Mouse (Mus musculus) bone marrow macrophage, adult 2 months (primary cell): Measurements from ENCODE around the gene Prkag1. TPM values are rescaled to one million over a fixed set of nuclear protein-coding genes. Genes with fewer than 3 reads are reported as not detected.

ENCODE experiments used
- H3K27ac ChIP-seq: 2 replicates; pipeline ENCODE4 v1.5.1; 2012; ENCODE audit warnings: low read depth, low read length; ENCODE audit not compliant: insufficient read depth
- H3K4me1 ChIP-seq: 2 replicates; pipeline ENCODE4 v1.6.1; 2012; ENCODE audit warnings: low read length; ENCODE audit not compliant: control insufficient read depth, insufficient read depth
- H3K4me3 ChIP-seq: 2 replicates; pipeline ENCODE4 v1.5.1; 2012; ENCODE audit warnings: mild to moderate bottlenecking, low read length, moderate library complexity; ENCODE audit not compliant: insufficient read depth
- CTCF ChIP-seq: IDR thresholded peaks from 2 replicates; pipeline ENCODE4 v1.5.1; 2012; ENCODE audit warnings: low read depth, mild to moderate bottlenecking, low read length, moderate library complexity
- POLR2A ChIP-seq: IDR thresholded peaks from 2 replicates; pipeline ENCODE4 v1.6.1; 2012; ENCODE audit warnings: mild to moderate bottlenecking, low read depth, low read length, borderline replicate concordance
- polyA plus RNA-seq: library from polyadenylated mRNA; stranded (reverse); fragments of >200 nt; gene quantifications from 2 replicates; pipeline ENCODE4 v1.2.4, GENCODE M21; 2012; ENCODE audit not compliant: missing spikeins, insufficient read depth, insufficient read length

The Prkag1 gene
- polyA plus RNA-seq, 1 experiment, result 82.3 TPM

DNA sequence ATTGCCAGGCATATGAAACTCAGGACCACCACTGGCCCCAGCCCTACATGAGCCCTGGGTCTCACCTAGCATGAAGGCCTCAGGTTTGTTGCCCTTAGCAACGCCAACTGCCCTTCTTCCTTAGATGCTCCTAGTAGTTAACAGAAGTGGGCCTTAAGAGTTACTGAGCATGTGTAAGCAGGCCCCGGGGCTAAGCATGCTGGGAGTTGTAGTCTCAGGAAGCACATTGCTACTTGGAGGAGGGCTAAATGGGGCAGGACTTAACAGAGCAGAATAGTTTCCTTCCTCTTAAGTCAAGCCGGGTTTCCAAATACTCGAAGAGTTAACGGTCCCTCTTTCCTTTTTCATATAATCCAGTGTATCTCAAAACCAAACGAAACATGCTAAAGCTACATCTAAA lies 36.0 kb upstream of the Prkag1 start:
- H3K27ac ChIP-seq, result peak overlapping the region; percentile 30
- peak overlapping the region; percentile 91 for H3K4me3 ChIP-seq
- no peak for TF ChIP-seq CTCF
- TF ChIP-seq POLR2A, result no peak
- H3K4me1 ChIP-seq, result peaks cover 10% of the 10 kb centered on the region

DNA sequence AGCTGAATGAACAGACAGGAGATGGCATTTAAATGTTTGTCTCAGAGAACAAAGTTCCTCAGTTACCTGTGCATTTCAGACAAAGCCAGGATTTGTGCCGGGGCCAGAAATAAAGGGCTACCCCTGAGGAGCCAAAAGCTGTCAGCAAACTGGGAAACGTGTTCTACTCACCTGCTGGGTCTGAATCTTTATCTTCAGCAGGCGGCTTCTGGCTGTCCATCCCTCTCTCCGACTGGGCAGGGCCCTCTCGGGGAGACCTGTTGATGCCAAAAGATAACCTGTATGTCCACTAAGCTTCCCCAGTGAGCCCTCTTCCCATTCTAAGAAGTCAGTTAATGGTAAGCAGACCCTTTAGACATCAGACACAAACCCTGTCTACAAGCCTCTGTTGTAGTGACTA lies 35.2 kb upstream of the Prkag1 start:
- no peak overlapping the region for H3K4me3 ChIP-seq
- TF ChIP-seq CTCF, result no peak
- no peak for TF ChIP-seq POLR2A
- peaks cover 10% of the 10 kb centered on the region for H3K4me1 ChIP-seq
- H3K27ac ChIP-seq, result no peak overlapping the region

DNA sequence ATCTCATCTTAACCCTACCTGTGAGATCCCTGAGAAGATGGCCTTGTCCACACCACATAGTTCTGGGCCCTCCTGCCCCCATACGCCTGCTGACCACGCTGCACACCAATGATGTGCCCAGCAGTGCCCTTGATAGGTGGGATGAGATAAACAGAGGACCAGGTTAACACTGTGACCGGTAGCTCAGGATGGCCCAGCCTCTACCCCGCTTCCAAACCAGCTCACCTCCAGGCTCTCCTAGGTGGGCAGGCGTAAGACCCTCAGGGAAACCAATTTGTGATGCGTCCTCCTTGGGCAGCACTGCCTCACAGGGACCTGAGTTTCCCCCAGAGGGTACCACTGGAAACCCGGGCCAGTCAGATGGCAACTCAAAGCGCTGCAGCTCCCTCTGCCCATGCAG lies 34.5 kb upstream of the Prkag1 start:
- Histone ChIP-seq H3K4me1 (peaks cover 10% of the 10 kb centered on the region), H3K4me3 (no peak overlapping the region), H3K27ac (no peak overlapping the region)
- TF ChIP-seq CTCF (no peak), POLR2A (no peak)

DNA sequence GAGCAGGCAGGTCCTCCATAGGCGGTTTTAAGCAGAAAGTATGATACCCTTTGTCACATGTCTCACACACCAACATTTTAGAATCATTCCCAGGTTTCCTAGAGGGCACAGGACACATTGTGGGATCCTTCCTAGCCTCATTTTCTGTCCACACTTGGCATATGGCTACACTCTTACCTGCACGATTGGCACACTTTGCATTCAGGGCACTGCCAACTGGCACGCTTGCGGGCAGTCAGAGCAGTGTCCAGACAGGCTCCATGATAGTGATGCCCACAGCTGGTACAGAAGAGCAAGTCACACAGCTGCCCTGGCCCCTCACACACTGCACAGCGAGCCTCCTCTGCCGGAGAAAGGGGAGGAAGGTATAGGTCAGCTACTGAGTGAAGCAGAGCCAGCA lies 33.6 kb upstream of the Prkag1 start:
- TF ChIP-seq POLR2A (no peak), CTCF (no peak)
- Histone ChIP-seq H3K4me3 (no peak overlapping the region), H3K27ac (no peak overlapping the region), H3K4me1 (peaks cover 10% of the 10 kb centered on the region)

DNA sequence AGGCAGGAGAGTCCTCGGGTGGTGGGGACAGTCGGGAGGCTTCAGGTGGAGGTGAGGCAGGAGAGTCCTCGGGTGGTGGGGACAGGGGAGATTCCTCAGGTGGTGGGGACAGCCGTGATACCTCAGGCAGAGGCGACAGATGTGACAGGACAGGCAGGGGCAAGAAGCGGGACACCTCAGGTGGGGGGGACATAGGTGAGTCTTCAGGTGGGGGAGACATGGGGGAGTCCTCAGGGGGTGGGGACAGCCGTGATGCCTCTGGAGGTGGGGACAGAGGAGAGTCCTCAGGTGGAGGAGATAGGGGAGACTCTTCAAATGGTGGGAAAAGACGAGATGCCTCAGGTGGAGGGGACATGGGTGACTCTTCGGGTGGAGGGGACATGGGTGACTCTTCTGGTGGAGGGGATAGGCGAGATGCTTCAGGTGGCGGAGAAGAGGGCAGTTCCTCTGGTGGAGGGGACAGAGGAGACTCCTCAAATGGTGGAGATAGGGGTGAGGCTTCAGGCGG lies 32.2 kb upstream of the Prkag1 start:
- TF ChIP-seq CTCF (no peak), POLR2A (no peak)
- H3K4me3 ChIP-seq, result no peak overlapping the region
- H3K4me1 ChIP-seq, result peaks cover 6% of the 10 kb centered on the region
- H3K27ac ChIP-seq, result no peak overlapping the region

DNA sequence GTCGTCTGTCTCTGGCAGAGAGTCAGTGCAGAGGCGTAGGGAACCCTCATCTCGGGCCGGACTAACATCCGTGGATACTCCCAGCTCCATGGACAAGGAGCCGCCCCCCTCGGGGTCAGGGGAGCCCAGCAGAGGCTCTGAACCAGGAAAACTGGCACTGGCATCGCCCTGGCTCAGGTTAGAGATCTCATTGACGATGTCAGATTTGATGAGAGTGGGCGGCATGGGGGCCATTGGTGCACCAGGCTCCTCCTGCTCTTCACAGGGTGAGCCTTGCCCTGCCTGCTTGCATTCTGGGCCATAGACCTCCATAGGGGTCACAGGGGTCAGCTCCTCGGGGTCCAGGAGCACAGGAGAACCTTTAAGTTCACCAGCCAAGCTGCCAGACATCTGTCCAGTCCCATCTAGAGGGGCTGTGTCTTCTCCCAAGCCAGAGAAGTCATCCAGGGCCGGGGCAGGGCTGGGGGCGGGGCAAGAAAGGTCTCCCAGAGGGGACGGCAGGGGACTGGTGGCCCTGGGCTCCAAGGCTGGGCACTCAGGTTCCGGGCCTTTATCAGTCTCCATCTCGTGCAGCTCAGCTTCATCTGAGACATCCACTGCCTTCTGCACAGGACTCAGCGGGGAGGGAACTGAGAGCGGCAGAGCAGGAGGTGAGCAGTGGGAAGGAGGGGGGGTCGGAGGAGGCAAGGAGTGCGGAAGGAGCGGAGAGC lies 30.5 kb upstream of the Prkag1 start:
- Histone ChIP-seq H3K27ac (no peak overlapping the region), H3K4me1 (no peaks in the 10 kb centered on the region), H3K4me3 (no peak overlapping the region)
- TF ChIP-seq POLR2A, result no peak
- no peak for TF ChIP-seq CTCF

DNA sequence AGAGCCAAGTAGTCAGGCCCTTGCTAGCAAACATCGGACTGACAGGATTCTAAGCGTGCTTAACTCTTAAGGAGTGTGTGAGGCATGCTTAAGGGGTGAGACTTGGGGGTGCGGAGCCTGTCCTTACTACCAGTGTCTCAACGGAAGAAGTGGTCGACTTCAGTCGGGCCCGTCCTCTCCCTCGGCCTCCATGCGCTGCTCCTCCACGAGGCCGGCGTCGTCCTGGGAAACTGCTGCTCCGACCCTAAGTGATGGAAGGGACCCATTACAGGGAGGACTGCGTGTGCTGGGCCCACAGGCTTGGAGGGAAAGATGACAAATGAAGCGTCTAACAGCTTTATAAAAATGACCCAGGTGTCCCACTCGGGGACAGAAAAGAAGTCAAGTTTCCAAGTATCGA lies 29.6 kb upstream of the Prkag1 start:
- no peaks in the 10 kb centered on the region for H3K4me1 ChIP-seq

DNA sequence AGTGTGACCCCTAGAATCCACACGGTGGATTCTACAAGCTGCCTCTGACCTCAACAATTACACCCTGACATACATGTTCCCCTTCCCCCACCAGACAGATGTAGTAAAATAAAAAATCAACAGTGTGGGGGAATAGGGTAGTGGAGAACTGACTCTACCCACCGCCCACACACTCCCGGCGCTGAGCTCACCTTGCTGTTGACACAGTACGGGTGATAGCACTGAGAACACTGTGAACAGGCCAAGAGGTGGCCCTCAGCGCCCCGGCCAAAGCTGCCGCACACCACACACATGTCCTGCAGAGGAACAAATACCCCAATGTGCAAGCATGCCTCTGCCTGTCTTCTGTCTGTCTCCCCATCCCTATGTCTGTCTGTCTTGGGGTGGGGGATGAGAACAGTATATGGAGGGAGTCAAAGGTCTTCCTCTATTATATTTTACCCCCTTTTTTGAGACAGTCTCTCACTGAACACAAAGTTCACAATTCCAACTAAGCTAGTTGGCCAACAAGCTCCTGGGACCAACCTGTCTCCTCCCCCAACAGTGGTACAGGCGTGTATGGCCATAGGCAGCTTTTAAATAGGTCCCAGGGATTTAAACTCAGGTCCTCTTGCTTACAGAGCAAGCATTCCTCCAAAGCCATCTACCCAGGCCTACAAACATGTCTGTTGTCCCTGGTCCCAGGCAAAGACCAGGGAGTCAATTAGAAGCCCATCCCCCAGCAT lies 28.2 kb upstream of the Prkag1 start:
- Histone ChIP-seq H3K4me3 (no peak overlapping the region), H3K27ac (no peak overlapping the region), H3K4me1 (no peaks in the 10 kb centered on the region)
- no peak for TF ChIP-seq CTCF
- TF ChIP-seq POLR2A, result no peak

More for the DNA sequence above, 29.6 kb upstream of the Prkag1 start:
- Histone ChIP-seq H3K4me3 (no peak overlapping the region), H3K27ac (no peak overlapping the region)
- TF ChIP-seq POLR2A (no peak), CTCF (no peak)

DNA sequence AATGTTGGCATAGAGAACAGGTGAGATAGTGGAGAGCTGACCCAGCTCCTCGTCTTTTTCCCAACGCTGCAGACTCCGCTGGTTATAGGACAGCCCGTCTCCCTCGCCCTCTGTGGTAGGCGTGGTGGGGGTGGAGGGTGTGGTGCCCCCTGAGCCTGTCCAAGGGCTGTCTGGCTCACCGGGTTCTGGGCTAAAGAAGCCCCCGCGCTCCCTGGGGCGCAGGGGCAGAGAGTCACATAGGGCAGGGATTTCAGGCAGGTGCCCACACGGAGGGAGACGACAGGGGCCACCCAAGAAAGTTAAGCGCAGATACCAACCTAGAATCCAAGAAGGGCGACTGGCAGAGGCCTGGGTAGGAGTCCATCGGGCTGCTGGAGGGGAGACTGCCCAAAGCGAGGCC lies 22.9 kb upstream of the Prkag1 start:
- no peak for TF ChIP-seq CTCF
- TF ChIP-seq POLR2A, result no peak

More for the DNA sequence above, 22.9 kb upstream of the Prkag1 start:
- no peaks in the 10 kb centered on the region for H3K4me1 ChIP-seq
- H3K4me3 ChIP-seq, result no peak overlapping the region
- no peak overlapping the region for H3K27ac ChIP-seq
